Mouse (Mus musculus) lung, postnatal 10 days (tissue): ENCODE measurements around the gene Glt8d1.
A peak's percentile ranks its signal among the peaks of the same experiment; 100 is the strongest.

Experiments used
- DNase-seq: peaks from one replicate; pipeline ENCODE4 v3.0.0; 2021

Glt8d1 gene

GRCm38 (mm10) chr14:31001307-31002205, at the start of gene Glt8d1, which contains the start of gene Spcs1:
Gene Glt8d1 (plus strand): TSS chr14:31001400.
Gene Spcs1 (minus strand): TSS chr14:31001672.
- peak; percentile 91 for DNase-seq

GRCm38 (mm10) chr14:30958517-30958916, 42.7 kb upstream of the Glt8d1 start:
- no peak for DNase-seq

- DNase-seq, result no peak
Measured at GRCm38 (mm10) chr14:30959031-30959430, 42.2 kb upstream of the Glt8d1 start.

DNA sequence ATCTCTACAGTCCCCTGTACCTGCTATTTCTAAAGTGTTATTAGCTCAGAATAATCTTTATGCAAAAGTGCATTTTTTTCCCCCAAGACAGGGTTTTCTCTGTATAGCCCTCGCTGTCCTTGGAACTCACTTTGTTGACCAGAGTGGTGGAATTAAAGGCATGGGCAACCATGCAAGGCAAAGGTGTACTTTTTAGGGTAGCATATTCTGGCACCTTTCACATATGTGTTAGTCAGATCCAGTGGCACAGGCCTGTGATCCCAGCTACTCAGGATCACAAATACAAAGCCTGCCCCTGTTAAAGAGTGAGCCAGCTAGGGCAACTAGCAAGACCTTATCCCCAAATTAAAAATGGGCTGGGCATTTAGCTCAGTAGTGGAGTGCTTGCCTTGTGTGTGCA, 40.8 kb upstream of the Glt8d1 start:
- DNase-seq, result no peak

GRCm38 (mm10) chr14:30974204-30974603, 27.0 kb upstream of the Glt8d1 start:
- peak; percentile 69 for DNase-seq

GRCm38 (mm10) chr14:30976222-30976621, 25.0 kb upstream of the Glt8d1 start:
- DNase-seq, result no peak

DNA sequence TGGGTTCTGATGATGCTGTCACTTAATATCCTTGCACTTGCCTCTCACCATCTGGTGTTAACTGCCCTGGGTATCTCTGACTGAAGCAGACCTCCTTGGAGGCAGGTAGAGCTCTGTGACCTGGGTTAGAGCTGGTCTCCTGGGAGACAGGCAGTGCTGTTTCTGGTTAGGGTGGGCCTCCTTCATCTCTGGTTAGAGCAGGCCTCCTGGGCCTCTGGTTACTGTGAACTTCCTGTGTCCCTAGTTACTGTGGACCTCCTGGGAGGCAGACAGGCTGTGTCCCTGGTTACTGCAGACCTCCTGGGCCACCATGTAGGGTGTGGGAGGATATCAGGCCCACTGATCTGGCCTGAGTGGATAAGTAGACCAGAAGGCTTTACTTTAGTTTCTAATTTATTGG, 4.8 kb upstream of the Glt8d1 start:
- DNase-seq, result no peak

DNA sequence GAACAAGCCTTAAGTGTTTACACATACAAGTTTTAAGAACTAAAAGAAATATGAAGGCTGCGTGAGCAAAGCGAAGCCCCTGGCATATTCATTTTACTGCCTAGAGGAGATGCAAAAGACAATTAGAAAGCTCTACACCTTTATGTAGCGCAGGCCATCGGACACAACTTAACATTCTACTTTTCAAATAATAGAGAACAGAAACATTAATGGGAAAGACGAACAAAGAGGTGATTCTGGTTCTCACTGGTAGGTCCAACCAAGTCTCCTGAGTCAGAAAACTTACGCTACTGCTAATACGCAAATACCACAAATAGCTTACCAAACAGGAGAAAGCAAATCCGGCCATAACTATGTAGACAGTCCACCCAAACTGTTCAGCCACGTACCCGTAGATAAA, 844 bp upstream of the Glt8d1 start:
- DNase-seq, result no peak

- DNase-seq, result no peak
Measured at GRCm38 (mm10) chr14:31000816-31001306, 339 bp upstream of the Glt8d1 start.

DNA sequence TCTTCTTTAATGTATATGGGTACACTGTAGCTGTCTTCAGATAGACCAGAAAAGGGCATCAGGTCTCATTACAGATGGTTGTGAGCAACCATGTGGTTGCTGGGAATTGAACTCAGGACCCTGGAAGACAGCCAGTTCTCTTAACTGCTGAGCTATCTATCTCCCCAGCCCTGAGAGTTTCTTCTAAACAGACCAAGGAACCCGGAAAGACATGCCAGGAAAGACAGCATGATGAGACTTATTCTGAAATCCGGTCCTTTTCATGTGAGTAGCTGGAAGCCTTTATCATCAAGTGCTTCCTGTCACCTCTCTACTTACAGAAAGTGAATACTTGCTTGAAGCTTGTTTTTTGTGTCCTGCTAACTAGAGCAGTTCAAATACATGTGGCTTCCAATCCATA, 3.3 kb downstream of the Glt8d1 start:
- no peak for DNase-seq

DNA sequence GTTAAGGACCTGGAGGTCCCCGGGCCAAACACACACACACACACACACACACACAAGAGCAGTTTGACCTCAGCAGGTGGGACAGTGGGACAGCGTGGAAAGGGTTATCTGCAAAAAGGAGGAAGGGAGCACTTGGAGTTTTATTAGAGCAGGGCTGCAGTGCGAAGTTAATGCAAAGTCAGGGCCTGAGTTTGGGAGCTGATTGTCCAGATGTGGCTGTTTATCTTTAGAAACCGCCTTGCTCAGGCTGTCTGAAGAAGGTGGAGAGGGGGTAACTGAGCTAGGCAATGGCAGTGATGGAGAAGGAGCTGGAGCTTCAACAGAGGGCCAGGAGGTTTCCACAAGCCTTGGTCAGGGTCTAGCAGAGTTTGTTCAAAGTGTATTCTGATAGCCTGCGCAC, 5.6 kb downstream of the Glt8d1 start:
- no peak for DNase-seq

GRCm38 (mm10) chr14:31011588-31011987, 10.4 kb downstream of the Glt8d1 start:
- no peak for DNase-seq

GRCm38 (mm10) chr14:31013928-31014327, 12.7 kb downstream of the Glt8d1 start:
- no peak for DNase-seq

DNA sequence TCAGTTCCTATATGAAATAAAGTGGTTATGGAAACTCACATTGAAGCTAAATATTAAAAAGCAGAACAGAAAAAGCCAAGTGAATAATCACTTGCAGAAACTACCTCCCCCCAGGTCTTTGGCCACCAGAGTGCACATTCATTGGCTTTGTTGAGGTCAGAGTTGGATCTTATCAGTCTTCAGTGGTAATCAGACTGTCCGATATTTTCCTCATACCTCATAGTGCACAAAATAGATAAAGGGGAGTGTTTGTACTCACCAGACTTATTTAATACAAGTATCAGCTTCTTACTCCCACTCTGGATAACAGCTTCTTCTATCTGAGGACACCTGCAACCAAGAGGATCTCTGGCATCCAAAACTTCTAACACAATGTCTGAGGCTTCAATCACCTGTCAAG, 14.9 kb downstream of the Glt8d1 start:
- DNase-seq, result no peak

GRCm38 (mm10) chr14:31017854-31018253, 16.7 kb downstream of the Glt8d1 start:
- DNase-seq, result peak; percentile 14

DNA sequence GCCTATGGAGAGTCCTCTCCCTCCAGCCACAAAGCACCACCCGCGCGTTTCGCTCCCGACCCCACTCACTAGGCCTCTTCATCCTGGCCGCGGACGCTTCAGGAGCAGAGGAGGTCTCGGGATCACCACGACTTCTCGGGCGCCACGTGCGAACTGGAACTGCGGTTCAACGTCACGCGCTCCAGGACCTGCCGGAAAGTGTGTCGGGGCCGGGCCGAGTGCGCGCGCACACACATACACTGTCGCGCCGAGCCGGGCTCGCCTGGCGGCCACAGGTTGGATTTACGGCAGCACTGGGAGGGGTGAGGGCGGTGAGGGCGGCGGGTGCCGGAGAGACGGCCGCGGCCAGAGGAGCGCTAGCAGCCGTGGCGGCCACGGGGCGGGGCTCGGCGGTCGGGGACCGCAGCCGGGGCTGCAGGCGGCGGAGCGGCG, 17.7 kb downstream of the Glt8d1 start, which contains the start of the genes Pbrm1 and Gnl3:
Gene Pbrm1 (plus strand): TSS at position 279 of the 432 bp plus-strand sequence.
Gene Gnl3 (minus strand): TSS at position 293 of the 432 bp plus-strand sequence.
- DNase-seq, result peak; percentile 98

- DNase-seq, result peak; percentile 80
Measured at GRCm38 (mm10) chr14:31019331-31020205, 18.4 kb downstream of the Glt8d1 start.

DNA sequence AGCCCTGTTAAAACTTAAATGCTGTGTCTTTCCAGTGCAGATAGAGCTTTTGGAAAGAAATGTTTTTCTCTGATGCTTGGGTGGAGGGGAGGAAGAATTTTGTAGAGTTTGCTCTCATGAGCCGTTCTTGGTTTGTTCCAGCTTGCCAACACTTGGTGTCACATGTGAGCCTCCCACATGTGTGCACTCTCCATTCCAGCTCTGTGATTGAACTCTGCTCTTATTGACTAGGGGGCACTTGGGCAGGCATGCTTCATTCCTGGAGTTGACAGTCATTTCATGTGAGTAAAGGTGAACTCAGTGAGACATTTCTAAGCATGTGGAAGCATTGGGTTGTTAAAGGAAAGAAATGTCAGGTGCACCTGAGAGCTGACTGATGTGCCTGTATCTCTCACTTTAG, 21.4 kb downstream of the Glt8d1 start:
- no peak for DNase-seq

GRCm38 (mm10) chr14:31025785-31026184, 24.6 kb downstream of the Glt8d1 start:
- DNase-seq, result no peak

- no peak for DNase-seq
Measured at GRCm38 (mm10) chr14:31045296-31045695, 44.1 kb downstream of the Glt8d1 start.

- no peak for DNase-seq
Measured at GRCm38 (mm10) chr14:31045817-31046216, 44.6 kb downstream of the Glt8d1 start.
